Mouse (Mus musculus) forebrain, embryonic 11.5 days (tissue): Measurements from ENCODE around the gene Tcap. TPM values are rescaled to one million over a fixed set of nuclear protein-coding genes. Genes with fewer than 3 reads are reported as not detected.
A peak's percentile ranks its signal among the peaks of the same experiment; 100 is the strongest.

Source experiments
- ATAC-seq: fragments of 200-750 bp; cut with Nextera tagmentation; replicated peaks from 2 replicates; pipeline ENCODE4 v1.8.0; 2017; ENCODE audit warnings: moderate TSS enrichment; ENCODE audit not compliant: low FRiP score
- DNase-seq: peaks from one replicate; pipeline ENCODE4 v3.0.0-alpha.2; 2017; ENCODE audit warnings: low spot score
- H3K27ac ChIP-seq: fragments of 300-500 bp; sonication (generic); 2 replicates; pipeline ENCODE4 v1.5.1; 2014; ENCODE audit warnings: low read depth, low read length
- H3K27me3 ChIP-seq: fragments of 300-500 bp; sonication (generic); 2 replicates; pipeline ENCODE4 v1.6.1; 2014; ENCODE audit warnings: mild to moderate bottlenecking, low read length, mixed read lengths; ENCODE audit not compliant: control insufficient read depth, insufficient read depth
- H3K36me3 ChIP-seq: fragments of 300-500 bp; sonication (generic); 2 replicates; pipeline ENCODE4 v1.6.1; 2014; ENCODE audit warnings: mild to moderate bottlenecking, low read length, moderate library complexity, mixed read lengths; ENCODE audit not compliant: control insufficient read depth, insufficient read depth
- H3K4me1 ChIP-seq: fragments of 300-500 bp; sonication (generic); replicated peaks from 2 replicates; pipeline ENCODE4 v1.6.1; 2014; ENCODE audit warnings: low read length, mixed read lengths; ENCODE audit not compliant: control insufficient read depth, insufficient read depth
- H3K4me2 ChIP-seq: fragments of 300-500 bp; sonication (generic); 2 replicates; pipeline ENCODE4 v1.6.1; 2014; ENCODE audit warnings: low read depth, mild to moderate bottlenecking, low read length, moderate library complexity, mixed read lengths; ENCODE audit not compliant: severe bottlenecking
- H3K4me3 ChIP-seq: fragments of 300-500 bp; sonication (generic); 2 replicates; pipeline ENCODE4 v1.5.1; 2014; ENCODE audit warnings: low read depth, low read length
- H3K9ac ChIP-seq: fragments of 300-500 bp; sonication (generic); 2 replicates; pipeline ENCODE4 v1.6.1; 2014; ENCODE audit warnings: low read length
- H3K9me3 ChIP-seq: fragments of 300-500 bp; sonication (generic); 2 replicates; pipeline ENCODE4 v1.6.1; 2016; ENCODE audit warnings: low read length, mixed read lengths; ENCODE audit not compliant: control insufficient read depth
- WGBS: fragments of 180-500 bp; shearing (Covaris S2); extraction: QIAGEN DNeasy Blood & Tissue Kit; methylation state at CpG from one replicate; pipeline ENCODE4 v1.1.7; 2014; 5-methylcytosine and 5-hydroxymethylcytosine counted together
- polyA plus RNA-seq: library from polyadenylated mRNA; unstranded; fragments of >200 nt; fragmentation: Nextera tagmentation; extraction: Ambion mirVana; gene quantifications from 2 replicates; pipeline ENCODE4 v1.2.1, GENCODE M21; 2014

Tcap gene
- polyA plus RNA-seq, 1 experiment from 2014 or later, result not detected

DNA sequence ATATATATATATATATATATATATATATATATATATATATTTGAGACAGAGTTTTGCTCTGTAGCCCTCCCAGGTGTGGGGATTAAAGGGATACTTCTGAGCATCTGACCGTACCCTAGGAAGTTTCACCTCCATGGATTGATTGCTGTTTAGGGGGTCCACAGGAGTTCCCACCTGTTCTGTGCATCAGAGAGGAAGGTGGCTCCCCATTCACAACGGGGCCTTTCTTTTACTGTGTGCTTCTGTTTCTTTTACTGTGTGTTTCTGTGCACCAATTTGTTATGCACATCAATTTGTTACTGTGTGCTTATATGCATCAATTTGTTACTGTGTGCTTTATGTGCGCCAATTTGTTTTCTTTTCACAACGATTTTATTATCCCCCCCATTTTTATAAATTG, 42.4 kb upstream of the Tcap start:
- H3K9me3 ChIP-seq, result no peaks in the 10 kb centered on the region
- no peak overlapping the region for H3K27ac ChIP-seq
- no peak overlapping the region for H3K9ac ChIP-seq
- no peaks in the 10 kb centered on the region for H3K36me3 ChIP-seq
- no peak overlapping the region for H3K4me2 ChIP-seq
- H3K4me1 ChIP-seq, result peaks cover 22% of the 10 kb centered on the region
- DNase-seq (no peak), ATAC-seq (no peak)
- peaks cover 68% of the 10 kb centered on the region for H3K27me3 ChIP-seq
- 58% methylated on average over 4 of the region's 4 CpGs for WGBS
- H3K4me3 ChIP-seq, result no peak overlapping the region

GRCm38 (mm10) chr11:98342000-98342945, 41.3 kb upstream of the Tcap start:
- Histone ChIP-seq H3K4me3 (0 out of 2 replicates have a peak overlapping the region, but pooled peaks have one; percentile 10), H3K27me3 (peaks cover 68% of the 10 kb centered on the region), H3K9me3 (no peaks in the 10 kb centered on the region), H3K4me1 (peaks cover 22% of the 10 kb centered on the region), H3K4me2 (peak overlapping the region; percentile 31), H3K9ac (peak overlapping the region; percentile 12; the same call in 1 of the 2 replicates), H3K27ac (no peak overlapping the region), H3K36me3 (no peaks in the 10 kb centered on the region)
- ATAC-seq, result peak; percentile 49; the same call in 1 of the 2 replicates
- WGBS, result 2% methylated on average over 29 of the region's 29 CpGs
- peak; percentile 97 for DNase-seq

DNA sequence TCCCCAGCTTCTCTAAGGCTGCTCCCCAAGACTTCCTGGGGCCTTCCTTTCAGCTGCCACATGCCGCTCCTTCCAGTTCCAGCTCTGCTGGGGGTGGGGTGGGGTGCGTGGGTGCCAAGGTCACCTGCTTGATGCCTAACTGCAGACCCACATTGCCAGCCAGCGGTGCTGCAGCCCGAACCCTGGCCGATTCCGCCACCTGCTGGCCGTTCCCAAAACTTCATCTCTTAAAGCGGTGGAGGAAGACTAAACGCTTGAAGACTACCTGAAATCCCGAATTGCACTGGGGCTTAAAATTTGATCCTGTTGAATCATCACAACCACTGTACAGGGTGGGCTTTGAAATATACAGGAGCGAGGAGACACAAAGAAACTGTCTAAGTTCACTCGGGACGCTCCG, 38.4 kb upstream of the Tcap start:
- Histone ChIP-seq H3K9me3 (no peaks in the 10 kb centered on the region), H3K4me2 (peak overlapping the region; percentile 36), H3K27ac (no peak overlapping the region), H3K27me3 (peaks cover 68% of the 10 kb centered on the region), H3K4me3 (no peak overlapping the region), H3K4me1 (peaks cover 20% of the 10 kb centered on the region), H3K9ac (no peak overlapping the region), H3K36me3 (no peaks in the 10 kb centered on the region)
- DNase-seq (peak; percentile 90), ATAC-seq (no peak)
- 2% methylated on average over 14 of the region's 14 CpGs for WGBS

- Histone ChIP-seq H3K27me3 (peaks cover 70% of the 10 kb centered on the region), H3K27ac (no peak overlapping the region), H3K4me3 (no peak overlapping the region), H3K4me2 (no peak overlapping the region), H3K9ac (no peak overlapping the region), H3K9me3 (no peaks in the 10 kb centered on the region), H3K4me1 (peaks cover 18% of the 10 kb centered on the region), H3K36me3 (no peaks in the 10 kb centered on the region)
- no peak for ATAC-seq
- no peak for DNase-seq
- 6% methylated on average over 9 of the region's 9 CpGs for WGBS
Observed at GRCm38 (mm10) chr11:98346168-98346567, 37.4 kb upstream of the Tcap start.

GRCm38 (mm10) chr11:98347385-98348082, 36.1 kb upstream of the Tcap start:
- no peak overlapping the region for H3K9ac ChIP-seq
- DNase-seq, result no peak
- no peak for ATAC-seq
- peaks cover 65% of the 10 kb centered on the region for H3K27me3 ChIP-seq
- peak overlapping the region; percentile 91; the same call in 1 of the 2 replicates for H3K4me2 ChIP-seq
- no peak overlapping the region; the same call in 1 of the 2 replicates for H3K4me3 ChIP-seq
- 3% methylated on average over 11 of the region's 12 CpGs for WGBS
- no peak overlapping the region for H3K27ac ChIP-seq
- H3K9me3 ChIP-seq, result no peaks in the 10 kb centered on the region
- H3K36me3 ChIP-seq, result no peaks in the 10 kb centered on the region
- peaks cover 13% of the 10 kb centered on the region for H3K4me1 ChIP-seq

DNA sequence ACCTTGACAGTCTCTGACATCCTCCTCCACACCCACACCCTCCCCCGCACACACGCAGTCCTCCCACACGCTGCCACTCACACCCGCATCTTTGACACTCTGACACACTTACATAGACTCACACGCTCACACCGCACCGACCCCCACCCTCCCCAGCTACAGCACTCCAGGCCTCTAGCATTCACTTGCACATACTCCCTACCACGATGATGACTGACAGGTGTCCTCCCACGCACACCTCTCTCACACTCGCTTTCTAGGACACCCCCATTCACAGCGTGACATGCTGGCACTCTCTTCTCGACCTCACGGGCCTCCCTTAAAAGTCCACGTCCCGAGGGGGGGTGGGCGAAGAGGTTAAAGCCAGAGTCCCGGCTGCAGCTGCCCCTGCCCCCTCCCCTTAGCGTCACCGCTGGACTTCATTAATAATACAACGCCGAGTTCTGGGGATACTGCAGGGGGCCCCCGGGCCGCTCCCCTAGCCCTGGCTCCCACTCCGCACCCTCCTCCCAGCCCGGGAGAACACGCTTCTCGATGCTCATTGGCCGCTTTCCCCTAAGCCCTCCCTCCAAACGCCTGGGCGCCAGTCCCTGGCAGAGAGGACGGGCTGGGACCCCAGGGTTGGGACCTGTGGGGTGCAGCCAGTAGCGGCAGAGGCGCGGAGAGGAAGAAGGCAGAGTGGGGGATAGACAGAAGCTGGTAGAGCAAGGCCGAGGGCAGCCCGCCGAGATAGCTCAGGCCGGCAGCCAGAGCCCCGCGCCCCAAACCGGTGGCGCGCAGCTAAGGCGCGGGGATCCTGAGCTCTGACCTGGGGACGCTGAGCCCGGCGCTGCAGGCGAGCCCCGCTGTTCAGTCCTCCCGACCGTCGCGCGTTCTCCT, 35.3 kb upstream of the Tcap start, which contains the start of gene Ppp1r1b:
Gene Ppp1r1b, plus strand, starts transcription at position 322 of the 879 bp plus-strand sequence.
- DNase-seq, result peak; percentile 73
- peaks cover 67% of the 10 kb centered on the region for H3K27me3 ChIP-seq
- under 1% methylated on average over 55 of the region's 55 CpGs for WGBS
- H3K9ac ChIP-seq, result peak within 1 kb of the TSS; percentile 55
- H3K36me3 ChIP-seq, result no peaks in the 10 kb centered on the region
- peak; percentile 75 for ATAC-seq
- peak within 1 kb of the TSS; percentile 41 for H3K4me3 ChIP-seq
- no peak within 1 kb of the TSS for H3K27ac ChIP-seq
- H3K9me3 ChIP-seq, result no peaks in the 10 kb centered on the region
- peak within 1 kb of the TSS; percentile 91 for H3K4me2 ChIP-seq
- H3K4me1 ChIP-seq, result peaks cover 13% of the 10 kb centered on the region

GRCm38 (mm10) chr11:98349308-98349707, 34.3 kb upstream of the Tcap start:
- whole genome bisulfite sequencing, result 2% methylated on average over 9 of the region's 9 CpGs
- Histone ChIP-seq H3K36me3 (no peaks in the 10 kb centered on the region), H3K9ac (no peak overlapping the region), H3K4me1 (peaks cover 13% of the 10 kb centered on the region), H3K27me3 (peaks cover 71% of the 10 kb centered on the region), H3K4me3 (peak overlapping the region; percentile 41; the same call in 1 of the 2 replicates), H3K4me2 (no peak overlapping the region), H3K9me3 (no peaks in the 10 kb centered on the region), H3K27ac (no peak overlapping the region)
- ATAC-seq, result no peak
- no peak for DNase-seq
